Mouse (Mus musculus) inflammation-experienced regulatory T-cells, adult 16 weeks (primary cell): ENCODE data around the gene Pttg1. TPM values are rescaled to one million over a fixed set of nuclear protein-coding genes. Genes with fewer than 3 reads are reported as not detected.

Experiments used
- polyA plus RNA-seq: library from polyadenylated mRNA; unstranded; fragments of 100-300 nt; shearing (Covaris generic); gene quantifications from one replicate; pipeline ENCODE4 v1.2.1, GENCODE M21; 2017

The Pttg1 gene
- 185 TPM for polyA plus RNA-seq

DNA sequence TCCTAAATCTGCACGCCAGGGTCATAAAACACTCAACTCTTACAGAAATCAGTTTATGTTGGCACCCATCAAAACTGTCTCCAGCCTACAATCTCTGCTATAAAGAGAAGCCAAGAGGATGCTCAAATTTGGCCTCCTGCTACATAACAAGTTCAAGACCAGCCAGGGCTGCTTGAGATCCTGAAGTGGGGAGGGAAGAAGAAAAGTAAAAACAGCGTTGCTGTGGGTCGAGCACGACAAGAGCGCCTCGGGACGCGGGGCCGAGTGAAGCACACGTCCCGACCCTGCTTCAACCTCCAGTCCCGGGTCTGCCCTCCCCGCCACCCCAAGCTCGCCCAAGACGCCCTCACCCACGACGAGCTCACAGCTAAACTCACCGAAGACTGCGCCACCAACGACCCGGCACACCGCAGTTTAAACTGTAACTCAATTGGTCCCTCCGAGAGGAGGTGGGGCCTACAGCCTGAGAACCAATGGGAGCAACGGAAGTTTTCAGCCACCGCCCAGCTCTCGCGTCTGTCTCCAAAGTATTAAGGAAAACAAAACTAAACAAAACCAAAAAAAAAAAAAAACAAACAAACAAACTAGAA, at the start of gene Pttg1:
TSS of gene Pttg1 (minus strand) at position 428 of the 590 bp plus-strand sequence.

DNA sequence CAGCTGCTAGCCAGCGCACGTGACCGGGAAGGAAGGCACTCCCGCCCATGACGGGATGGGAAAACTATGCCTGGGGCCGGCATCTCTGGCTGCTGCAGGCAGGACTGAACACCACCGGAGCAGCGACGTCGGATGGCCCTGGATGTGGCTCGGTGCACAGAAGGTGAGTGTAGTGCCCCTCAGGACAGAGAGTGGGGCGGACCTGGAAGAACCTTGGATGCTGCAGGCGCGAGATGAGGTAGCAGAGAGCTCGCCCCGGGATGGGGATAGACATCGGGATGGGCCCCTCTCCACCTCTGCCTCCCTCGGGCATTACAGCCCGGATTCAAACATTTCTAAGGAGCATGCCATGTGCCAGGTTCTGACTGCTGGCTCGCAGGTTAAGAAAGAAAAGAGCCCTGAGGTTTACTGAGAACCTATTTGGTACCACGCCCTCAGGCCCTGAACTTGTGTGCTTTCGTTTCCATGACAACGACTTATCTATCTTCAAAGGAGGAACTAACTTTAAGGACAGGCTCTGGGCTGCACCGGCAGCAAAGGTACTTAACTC, 48.2 kb upstream of the Pttg1 start, which contains the start of gene C1qtnf2:
TSS of gene C1qtnf2 (plus strand) at position 52 of the 550 bp plus-strand sequence.

DNA sequence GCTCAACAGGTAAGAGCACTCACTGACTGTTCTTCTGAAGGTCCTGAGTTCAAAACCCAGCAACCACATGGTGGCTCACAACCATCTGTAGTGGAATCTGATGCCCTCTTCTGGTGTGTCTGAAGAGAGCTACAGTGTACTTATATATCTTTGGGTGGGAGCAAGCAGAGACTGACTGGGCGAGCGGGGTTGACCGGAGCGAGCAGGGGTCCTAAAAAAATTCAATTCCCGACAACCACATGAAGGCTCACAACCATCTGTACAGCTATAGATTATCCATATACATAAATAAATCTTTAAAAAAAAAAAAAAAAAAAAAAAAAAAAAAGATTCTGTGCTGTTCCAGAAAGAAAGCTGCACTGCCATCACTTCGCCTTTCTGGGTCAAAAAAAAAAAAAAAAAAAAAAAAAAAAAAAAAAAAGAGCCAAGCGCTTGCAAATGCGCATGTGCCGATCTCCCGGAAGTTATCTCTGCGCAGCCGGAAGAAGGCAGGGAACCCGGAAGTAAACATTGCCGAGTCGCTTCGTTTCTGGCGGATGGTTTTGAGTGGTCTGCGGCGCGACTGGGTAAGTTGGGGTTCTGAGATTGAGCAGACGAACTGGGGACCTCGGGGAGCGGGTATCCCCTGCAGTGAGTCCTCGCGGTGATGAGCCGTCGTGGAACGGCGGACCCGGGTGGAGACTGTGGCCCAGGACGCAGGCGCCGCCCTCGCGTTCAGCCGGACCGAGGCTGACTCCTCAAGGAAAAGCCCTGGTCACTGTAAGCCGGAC, 7.4 kb upstream of the Pttg1 start, which contains the start of gene Slu7:
TSS of gene Slu7 (plus strand) at position 491 of the 770 bp plus-strand sequence.

Other genes starting within 250 kb of the Pttg1 start
- 117 TPM for gene Slu7, start 7.5 kb upstream of the Pttg1 start, polyA plus RNA-seq
- not detected for gene C1qtnf2, start 48.0 kb upstream of the Pttg1 start, polyA plus RNA-seq
- not detected for gene Ccnjl, start 102.5 kb upstream of the Pttg1 start, polyA plus RNA-seq
- gene 4933415A04Rik, start 160.8 kb upstream of the Pttg1 start, polyA plus RNA-seq = not detected
- gene Fabp6, start 175.3 kb upstream of the Pttg1 start, polyA plus RNA-seq = not detected